Mouse (Mus musculus) midbrain, embryonic 15.5 days (tissue): ENCODE measurements around the gene Klk1b1. TPM values are rescaled to one million over a fixed set of nuclear protein-coding genes. Genes with fewer than 3 reads are reported as not detected.

Source experiments
- ATAC-seq: fragments of 200-750 bp; cut with Nextera tagmentation; replicated peaks from 2 replicates; pipeline ENCODE4 v1.8.0; 2017; ENCODE audit warnings: moderate TSS enrichment
- H3K27ac ChIP-seq: fragments of 300-500 bp; sonication (generic); 2 replicates; pipeline ENCODE4 v1.5.1; 2015; ENCODE audit warnings: mild to moderate bottlenecking, inconsistent platforms
- H3K27me3 ChIP-seq: fragments of 300-500 bp; sonication (generic); replicated peaks from 2 replicates; pipeline ENCODE4 v1.6.1; 2015; ENCODE audit warnings: inconsistent platforms
- H3K36me3 ChIP-seq: fragments of 300-500 bp; sonication (generic); replicated peaks from 2 replicates; pipeline ENCODE4 v1.6.1; 2015; ENCODE audit warnings: inconsistent platforms
- H3K4me1 ChIP-seq: fragments of 300-500 bp; sonication (generic); 2 replicates; pipeline ENCODE4 v1.6.1; 2015; ENCODE audit warnings: inconsistent platforms
- H3K4me2 ChIP-seq: fragments of 300-500 bp; sonication (generic); 2 replicates; pipeline ENCODE4 v1.6.1; 2015; ENCODE audit warnings: inconsistent platforms, mild to moderate bottlenecking, moderate library complexity
- H3K4me3 ChIP-seq: fragments of 300-500 bp; sonication (generic); 2 replicates; pipeline ENCODE4 v1.5.1; 2015; ENCODE audit warnings: mild to moderate bottlenecking, inconsistent platforms
- H3K9ac ChIP-seq: fragments of 300-500 bp; sonication (generic); 2 replicates; pipeline ENCODE4 v1.6.1; 2015; ENCODE audit warnings: mild to moderate bottlenecking, inconsistent platforms
- H3K9me3 ChIP-seq: fragments of 300-500 bp; sonication (generic); 2 replicates; pipeline ENCODE4 v1.6.1; 2016; ENCODE audit warnings: inconsistent platforms
- WGBS: fragments of 180-500 bp; shearing (Covaris S2); methylation state at CpG from one replicate; pipeline ENCODE4 v1.1.7; 2015; ENCODE audit warnings: mixed read lengths; 5-methylcytosine and 5-hydroxymethylcytosine counted together
- polyA plus RNA-seq: library from polyadenylated mRNA; unstranded; fragments of >200 nt; fragmentation: Nextera tagmentation; extraction: Ambion mirVana; gene quantifications from 2 replicates; pipeline ENCODE4 v1.2.1, GENCODE M21; 2015

Gene Klk1b1
- not detected in 2 replicates for polyA plus RNA-seq

GRCm38 (mm10) chr7:43966451-43966850 is at the start of gene Klk1b1:
Gene Klk1b1, plus strand, starts transcription at chr7:43966751.
- H3K27ac ChIP-seq: no peak within 1 kb of the TSS
- no peak within 1 kb of the TSS for H3K9ac ChIP-seq
- ATAC-seq: no peak
- H3K4me3 ChIP-seq: no peak within 1 kb of the TSS
- no peaks in the 10 kb centered on the region for H3K9me3 ChIP-seq
- H3K4me1 ChIP-seq: no peaks in the 10 kb centered on the region
- 64% methylated on average over 3 of the region's 3 CpGs for WGBS
- no peaks in the 10 kb centered on the region for H3K27me3 ChIP-seq
- no peak within 1 kb of the TSS for H3K4me2 ChIP-seq
- H3K36me3 ChIP-seq: no peaks in the 10 kb centered on the region

GRCm38 (mm10) chr7:43918426-43918825 is 48.1 kb upstream of the Klk1b1 start:
- Histone ChIP-seq H3K36me3 (no peaks in the 10 kb centered on the region), H3K27ac (no peak overlapping the region), H3K4me1 (no peaks in the 10 kb centered on the region), H3K4me2 (no peak overlapping the region), H3K4me3 (no peak overlapping the region), H3K9ac (no peak overlapping the region), H3K27me3 (no peaks in the 10 kb centered on the region), H3K9me3 (no peaks in the 10 kb centered on the region)
- 89% methylated on average over 13 of the region's 13 CpGs for WGBS
- no peak for ATAC-seq

- no peaks in the 10 kb centered on the region for H3K4me1 ChIP-seq
- no peak for ATAC-seq
- no peak overlapping the region for H3K27ac ChIP-seq
- no peaks in the 10 kb centered on the region for H3K36me3 ChIP-seq
- H3K4me3 ChIP-seq: no peak overlapping the region
- 78% methylated on average over 8 of the region's 8 CpGs for WGBS
- no peaks in the 10 kb centered on the region for H3K27me3 ChIP-seq
- no peaks in the 10 kb centered on the region for H3K9me3 ChIP-seq
- no peak overlapping the region for H3K4me2 ChIP-seq
- no peak overlapping the region for H3K9ac ChIP-seq
Observed at GRCm38 (mm10) chr7:43918871-43919270, 47.7 kb upstream of the Klk1b1 start.

GRCm38 (mm10) chr7:43919559-43920451 is 46.7 kb upstream of the Klk1b1 start:
- no peaks in the 10 kb centered on the region for H3K9me3 ChIP-seq
- no peaks in the 10 kb centered on the region for H3K27me3 ChIP-seq
- no peak overlapping the region for H3K9ac ChIP-seq
- no peaks in the 10 kb centered on the region for H3K36me3 ChIP-seq
- H3K4me1 ChIP-seq: no peaks in the 10 kb centered on the region
- no peak overlapping the region for H3K4me3 ChIP-seq
- peak; percentile 96 for ATAC-seq
- WGBS: 36% methylated on average over 14 of the region's 14 CpGs
- no peak overlapping the region for H3K4me2 ChIP-seq
- H3K27ac ChIP-seq: no peak overlapping the region

- Histone ChIP-seq H3K9ac (no peak overlapping the region), H3K4me3 (no peak overlapping the region), H3K9me3 (no peaks in the 10 kb centered on the region), H3K36me3 (no peaks in the 10 kb centered on the region), H3K4me2 (no peak overlapping the region), H3K27me3 (no peaks in the 10 kb centered on the region), H3K4me1 (no peaks in the 10 kb centered on the region), H3K27ac (no peak overlapping the region)
- WGBS: 94% methylated on average over 3 of the region's 3 CpGs
- ATAC-seq: no peak
Observed at GRCm38 (mm10) chr7:43920582-43920981, 46.0 kb upstream of the Klk1b1 start.

- Histone ChIP-seq H3K27me3 (no peaks in the 10 kb centered on the region), H3K4me3 (no peak overlapping the region), H3K4me2 (no peak overlapping the region), H3K36me3 (no peaks in the 10 kb centered on the region), H3K9ac (no peak overlapping the region), H3K4me1 (no peaks in the 10 kb centered on the region), H3K9me3 (no peaks in the 10 kb centered on the region), H3K27ac (no peak overlapping the region)
- no peak for ATAC-seq
- WGBS: 87% methylated on average over 6 of the region's 6 CpGs
Observed at GRCm38 (mm10) chr7:43921087-43921486, 45.5 kb upstream of the Klk1b1 start.

- H3K9ac ChIP-seq: no peak overlapping the region
- H3K27ac ChIP-seq: no peak overlapping the region
- H3K4me2 ChIP-seq: no peak overlapping the region
- no peaks in the 10 kb centered on the region for H3K9me3 ChIP-seq
- H3K27me3 ChIP-seq: no peaks in the 10 kb centered on the region
- no peaks in the 10 kb centered on the region for H3K36me3 ChIP-seq
- no peak for ATAC-seq
- H3K4me1 ChIP-seq: no peaks in the 10 kb centered on the region
- WGBS: 84% methylated on average over 2 of the region's 2 CpGs
- H3K4me3 ChIP-seq: no peak overlapping the region
Observed at GRCm38 (mm10) chr7:43921941-43922340, 44.6 kb upstream of the Klk1b1 start.

GRCm38 (mm10) chr7:43925985-43926384 is 40.6 kb upstream of the Klk1b1 start:
- Histone ChIP-seq H3K4me2 (no peak overlapping the region), H3K9ac (no peak overlapping the region), H3K4me1 (no peaks in the 10 kb centered on the region), H3K9me3 (no peaks in the 10 kb centered on the region), H3K4me3 (no peak overlapping the region), H3K36me3 (no peaks in the 10 kb centered on the region), H3K27me3 (no peaks in the 10 kb centered on the region), H3K27ac (no peak overlapping the region)
- ATAC-seq: no peak
- WGBS: 62% methylated on average over 5 of the region's 5 CpGs

- H3K4me3 ChIP-seq: no peak overlapping the region
- ATAC-seq: no peak
- no peaks in the 10 kb centered on the region for H3K4me1 ChIP-seq
- H3K9me3 ChIP-seq: no peaks in the 10 kb centered on the region
- no peak overlapping the region for H3K27ac ChIP-seq
- no peak overlapping the region for H3K4me2 ChIP-seq
- H3K27me3 ChIP-seq: no peaks in the 10 kb centered on the region
- H3K36me3 ChIP-seq: no peaks in the 10 kb centered on the region
- no peak overlapping the region for H3K9ac ChIP-seq
- 49% methylated on average over 4 of the region's 4 CpGs for WGBS
Observed at GRCm38 (mm10) chr7:43928521-43928920, 38.0 kb upstream of the Klk1b1 start.

GRCm38 (mm10) chr7:43932337-43932736 is 34.2 kb upstream of the Klk1b1 start:
- Histone ChIP-seq H3K9ac (no peak overlapping the region), H3K4me3 (no peak overlapping the region), H3K36me3 (no peaks in the 10 kb centered on the region), H3K4me2 (no peak overlapping the region), H3K9me3 (no peaks in the 10 kb centered on the region), H3K27me3 (no peaks in the 10 kb centered on the region), H3K4me1 (no peaks in the 10 kb centered on the region), H3K27ac (no peak overlapping the region)
- 68% methylated on average over 4 of the region's 4 CpGs for WGBS
- no peak for ATAC-seq

- Histone ChIP-seq H3K36me3 (no peaks in the 10 kb centered on the region), H3K9me3 (no peaks in the 10 kb centered on the region), H3K4me2 (no peak within 1 kb of the TSS), H3K4me1 (no peaks in the 10 kb centered on the region), H3K9ac (no peak within 1 kb of the TSS), H3K4me3 (no peak within 1 kb of the TSS), H3K27me3 (no peaks in the 10 kb centered on the region), H3K27ac (no peak within 1 kb of the TSS)
- WGBS: 88% methylated on average over 3 of the region's 3 CpGs
- ATAC-seq: no peak
Observed at GRCm38 (mm10) chr7:43933440-43933839, 33.1 kb upstream of the Klk1b1 start, which contains the start of gene Klk15. Gene Klk15, plus strand, starts transcription at chr7:43933740.

- Histone ChIP-seq H3K9ac (no peak overlapping the region), H3K9me3 (no peaks in the 10 kb centered on the region), H3K27ac (no peak overlapping the region), H3K4me3 (no peak overlapping the region), H3K36me3 (no peaks in the 10 kb centered on the region), H3K4me2 (no peak overlapping the region), H3K4me1 (no peaks in the 10 kb centered on the region), H3K27me3 (no peaks in the 10 kb centered on the region)
- WGBS: 81% methylated on average over 3 of the region's 3 CpGs
- no peak for ATAC-seq
Observed at GRCm38 (mm10) chr7:43934747-43935146, 31.8 kb upstream of the Klk1b1 start.

- ATAC-seq: no peak
- H3K4me2 ChIP-seq: no peak overlapping the region
- no peaks in the 10 kb centered on the region for H3K36me3 ChIP-seq
- 87% methylated on average over 14 of the region's 14 CpGs for WGBS
- H3K27ac ChIP-seq: no peak overlapping the region
- H3K4me3 ChIP-seq: no peak overlapping the region
- H3K9ac ChIP-seq: no peak overlapping the region
- H3K4me1 ChIP-seq: no peaks in the 10 kb centered on the region
- no peaks in the 10 kb centered on the region for H3K9me3 ChIP-seq
- no peaks in the 10 kb centered on the region for H3K27me3 ChIP-seq
Observed at GRCm38 (mm10) chr7:43936551-43936950, 30.0 kb upstream of the Klk1b1 start.
